Mouse (Mus musculus) embryonic facial prominence, embryonic 12.5 days (tissue): Measurements from ENCODE around the gene Rsu1. TPM values are rescaled to one million over a fixed set of nuclear protein-coding genes. Genes with fewer than 3 reads are reported as not detected.

Source experiments
- ATAC-seq: fragments of 200-750 bp; cut with Nextera tagmentation; 2 replicates; pipeline ENCODE4 v1.8.0; 2017; ENCODE audit not compliant: insufficient number of reproducible peaks, insufficient read depth, low FRiP score, low TSS enrichment
- H3K27ac ChIP-seq: fragments of 300-500 bp; sonication (generic); 2 replicates; pipeline ENCODE4 v1.5.1; 2016; ENCODE audit warnings: mild to moderate bottlenecking
- H3K27me3 ChIP-seq: fragments of 300-500 bp; sonication (generic); 2 replicates; pipeline ENCODE4 v1.6.1; 2016; ENCODE audit warnings: mild to moderate bottlenecking, moderate library complexity
- H3K36me3 ChIP-seq: fragments of 300-500 bp; sonication (generic); 2 replicates; pipeline ENCODE4 v1.6.1; 2016; ENCODE audit warnings: mild to moderate bottlenecking
- H3K4me1 ChIP-seq: fragments of 300-500 bp; sonication (generic); 2 replicates; pipeline ENCODE4 v1.6.1; 2016
- H3K4me2 ChIP-seq: fragments of 300-500 bp; sonication (generic); replicated peaks from 2 replicates; pipeline ENCODE4 v1.6.1; 2016; ENCODE audit warnings: mild to moderate bottlenecking, moderate library complexity
- H3K4me3 ChIP-seq: fragments of 300-500 bp; sonication (generic); 2 replicates; pipeline ENCODE4 v1.5.1; 2016; ENCODE audit warnings: mild to moderate bottlenecking
- H3K9ac ChIP-seq: fragments of 300-500 bp; sonication (generic); 2 replicates; pipeline ENCODE4 v1.6.1; 2016; ENCODE audit warnings: mild to moderate bottlenecking, moderate library complexity
- H3K9me3 ChIP-seq: fragments of 300-500 bp; sonication (generic); 2 replicates; pipeline ENCODE4 v1.6.1; 2016; ENCODE audit warnings: mild to moderate bottlenecking, moderate library complexity
- WGBS: fragments of 180-500 bp; shearing (Covaris S2); methylation state at CpG from one replicate; pipeline ENCODE4 v1.1.7; 2016; 5-methylcytosine and 5-hydroxymethylcytosine counted together
- polyA plus RNA-seq: library from polyadenylated mRNA; unstranded; fragments of >200 nt; fragmentation: Nextera tagmentation; extraction: Ambion mirVana; gene quantifications from 2 replicates; pipeline ENCODE4 v1.2.1, GENCODE M21; 2016

Gene Rsu1
- 108 and 119 TPM in 2 replicates for polyA plus RNA-seq

DNA sequence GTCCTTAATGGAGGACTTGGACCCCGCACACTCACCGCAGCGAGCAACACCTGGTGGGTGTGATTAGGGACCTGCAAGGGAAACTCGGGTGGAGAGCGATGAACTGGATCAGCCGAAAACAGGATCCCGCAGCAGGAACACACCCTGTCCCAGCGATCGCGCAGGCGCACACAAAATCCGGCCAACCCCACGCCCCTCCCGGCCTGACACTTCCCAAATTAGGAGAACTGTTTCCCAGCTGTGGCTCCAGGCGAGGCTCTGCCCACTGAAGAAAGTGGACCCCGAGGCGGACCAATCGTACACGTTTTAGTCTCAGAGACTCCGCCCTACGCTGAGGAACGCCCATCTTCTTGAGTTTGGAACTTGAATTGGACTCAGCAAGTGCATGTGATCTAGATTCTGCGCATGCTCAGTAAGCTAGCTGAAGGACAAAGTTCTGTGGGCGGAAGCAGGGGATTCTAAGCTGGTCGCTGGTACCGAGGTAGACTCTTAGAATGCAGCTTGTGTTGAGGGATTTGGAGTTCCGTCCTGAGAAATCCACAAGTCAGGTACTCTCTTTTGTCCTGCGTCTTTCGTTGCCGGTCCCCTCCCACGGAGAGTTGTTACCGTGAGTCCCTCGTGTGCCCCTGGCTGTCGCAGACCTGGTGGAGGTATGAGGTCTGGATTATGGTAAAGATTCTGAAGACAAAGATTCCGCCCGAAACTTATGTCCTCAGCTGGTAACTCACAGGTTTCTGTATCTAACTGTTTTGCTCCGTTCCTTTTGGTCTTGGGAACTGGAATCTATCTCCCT lies at the start of gene Rsu1:
Rsu1 (minus strand) TSS at position 251 of the 793 bp plus-strand sequence.
- under 1% methylated on average over 37 of the region's 37 CpGs for WGBS
- Histone ChIP-seq H3K9ac (peak within 1 kb of the TSS; percentile 73), H3K27ac (peak within 1 kb of the TSS; percentile 50; the same call in 1 of the 2 replicates), H3K4me1 (peaks cover 8% of the 10 kb centered on the region; the same call in 1 of the 2 replicates), H3K4me2 (peak within 1 kb of the TSS; percentile 74), H3K36me3 (no peaks in the 10 kb centered on the region), H3K27me3 (no peaks in the 10 kb centered on the region; the same call in 1 of the 2 replicates), H3K4me3 (peak within 1 kb of the TSS; percentile 57), H3K9me3 (no peaks in the 10 kb centered on the region)
- peak; percentile 99 for ATAC-seq

DNA sequence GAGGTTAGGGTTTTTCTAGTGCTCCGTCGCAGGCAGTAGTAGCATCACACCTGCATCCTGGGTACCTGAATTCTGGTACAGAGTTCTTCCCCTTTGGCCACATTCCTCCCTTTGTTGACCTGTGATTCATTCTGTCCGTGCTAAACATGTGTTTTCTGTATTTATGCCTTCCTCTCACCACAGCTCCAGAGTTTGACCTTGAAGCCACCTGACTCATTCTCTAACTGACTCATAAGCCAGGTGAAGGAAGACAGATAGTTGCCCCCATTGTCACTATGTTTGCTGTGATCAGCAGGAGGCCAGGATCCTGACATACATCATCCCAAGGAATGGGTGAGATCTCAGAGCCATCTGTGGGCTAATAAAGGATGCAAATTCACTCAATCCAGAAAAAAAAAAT lies 32.2 kb upstream of the Rsu1 start:
- no peak overlapping the region for H3K9ac ChIP-seq
- H3K9me3 ChIP-seq: no peaks in the 10 kb centered on the region
- ATAC-seq: no peak
- no peak overlapping the region for H3K4me2 ChIP-seq
- H3K4me1 ChIP-seq: no peaks in the 10 kb centered on the region
- H3K4me3 ChIP-seq: no peak overlapping the region
- H3K36me3 ChIP-seq: no peaks in the 10 kb centered on the region
- WGBS: 82% methylated on average over 3 of the region's 3 CpGs
- no peak overlapping the region for H3K27ac ChIP-seq
- no peaks in the 10 kb centered on the region for H3K27me3 ChIP-seq

DNA sequence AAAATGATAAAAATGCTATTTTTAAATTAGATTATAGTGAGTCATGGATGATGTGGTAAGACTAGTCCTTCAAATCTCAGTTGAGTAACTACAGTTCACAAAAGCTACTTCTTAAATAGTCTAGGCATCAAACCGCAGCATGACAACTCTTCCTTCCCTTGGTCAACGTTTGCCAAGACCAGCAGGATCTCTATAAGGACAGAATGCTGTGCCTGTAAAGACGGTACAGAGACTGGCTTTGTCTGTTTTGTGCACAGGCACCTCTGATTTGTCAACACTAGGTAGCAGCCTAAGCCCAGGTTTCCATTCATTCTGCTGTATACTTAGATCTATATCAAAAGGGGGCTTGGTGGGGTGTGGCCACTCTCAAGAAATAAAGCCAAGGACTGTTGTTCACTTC lies 27.8 kb upstream of the Rsu1 start:
- Histone ChIP-seq H3K4me2 (no peak overlapping the region), H3K9ac (no peak overlapping the region), H3K4me1 (no peaks in the 10 kb centered on the region), H3K4me3 (no peak overlapping the region), H3K27ac (no peak overlapping the region), H3K36me3 (no peaks in the 10 kb centered on the region), H3K27me3 (no peaks in the 10 kb centered on the region), H3K9me3 (no peaks in the 10 kb centered on the region)
- no peak for ATAC-seq
- 36% methylated on average over 3 of the region's 3 CpGs for WGBS

DNA sequence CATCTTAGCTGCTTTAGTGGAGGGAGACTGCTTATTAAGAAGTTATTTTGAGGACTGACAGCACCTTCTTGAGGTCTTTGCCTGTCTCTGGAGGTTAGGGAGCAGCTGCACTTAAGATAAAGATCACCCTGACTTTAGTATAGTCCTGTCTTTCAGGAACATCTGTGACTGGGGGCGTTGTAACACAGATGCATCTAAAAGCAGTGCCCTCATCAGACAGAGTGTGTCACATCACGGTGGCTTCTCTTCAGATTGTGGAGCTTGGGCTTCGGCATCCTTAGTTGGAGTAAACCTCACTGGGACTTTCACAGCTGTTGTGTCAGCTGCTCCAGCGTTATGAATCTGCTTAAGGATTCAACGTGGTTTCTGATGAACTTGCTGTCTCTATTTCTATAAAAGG lies 26.5 kb upstream of the Rsu1 start:
- Histone ChIP-seq H3K9ac (no peak overlapping the region), H3K4me2 (no peak overlapping the region), H3K4me1 (no peaks in the 10 kb centered on the region), H3K9me3 (no peaks in the 10 kb centered on the region), H3K27me3 (no peaks in the 10 kb centered on the region), H3K36me3 (no peaks in the 10 kb centered on the region), H3K27ac (no peak overlapping the region), H3K4me3 (no peak overlapping the region)
- ATAC-seq: no peak
- 54% methylated on average over 5 of the region's 5 CpGs for WGBS

DNA sequence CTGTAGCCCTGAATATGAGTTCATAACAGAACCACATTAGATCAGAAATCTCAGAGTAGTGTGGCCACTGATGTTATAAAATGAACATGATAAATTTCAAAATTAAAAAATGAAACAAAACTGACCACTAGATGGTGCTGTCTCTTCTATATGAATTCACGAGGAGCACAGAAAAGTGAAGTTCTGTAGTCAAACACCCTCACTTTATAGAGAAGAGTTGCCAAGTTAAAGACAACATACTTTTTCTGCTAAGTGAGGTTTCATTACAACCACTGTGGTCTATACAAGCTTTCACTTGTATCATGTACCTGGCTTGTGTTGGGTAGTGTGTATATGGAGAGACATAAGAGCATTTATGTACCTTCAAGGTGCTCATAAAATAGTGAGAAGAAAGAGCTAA lies 19.4 kb upstream of the Rsu1 start:
- no peak for ATAC-seq
- 6% methylated on average over 1 of the region's 1 CpGs for WGBS
- no peak overlapping the region for H3K9ac ChIP-seq
- H3K27me3 ChIP-seq: no peaks in the 10 kb centered on the region
- no peak overlapping the region for H3K27ac ChIP-seq
- H3K4me3 ChIP-seq: no peak overlapping the region
- no peaks in the 10 kb centered on the region for H3K36me3 ChIP-seq
- H3K4me2 ChIP-seq: no peak overlapping the region
- no peaks in the 10 kb centered on the region for H3K9me3 ChIP-seq
- H3K4me1 ChIP-seq: no peaks in the 10 kb centered on the region

DNA sequence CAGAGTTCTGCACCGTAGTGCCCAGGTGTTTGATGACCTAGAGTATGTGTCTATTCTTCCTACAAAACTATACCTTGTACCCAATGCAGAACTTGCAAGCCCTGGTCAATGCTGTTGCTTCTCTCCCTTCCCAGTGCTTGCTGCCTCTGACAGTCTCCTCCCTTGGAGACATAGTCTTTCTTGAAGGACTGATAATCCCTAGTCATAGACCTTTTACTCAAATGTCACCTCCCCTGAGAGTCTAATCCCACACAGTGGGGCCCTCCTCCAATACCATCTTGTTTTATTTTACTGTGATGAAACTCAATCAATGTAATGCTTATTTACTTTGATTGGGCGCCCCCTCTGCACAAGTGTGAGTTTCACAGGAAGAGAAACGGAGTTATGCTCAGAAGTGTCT lies 18.9 kb upstream of the Rsu1 start:
- ATAC-seq: no peak
- Histone ChIP-seq H3K4me2 (no peak overlapping the region), H3K4me3 (no peak overlapping the region), H3K27me3 (no peaks in the 10 kb centered on the region), H3K9me3 (no peaks in the 10 kb centered on the region), H3K36me3 (no peaks in the 10 kb centered on the region), H3K4me1 (no peaks in the 10 kb centered on the region), H3K9ac (no peak overlapping the region), H3K27ac (no peak overlapping the region)
- 78% methylated on average over 3 of the region's 3 CpGs for WGBS

DNA sequence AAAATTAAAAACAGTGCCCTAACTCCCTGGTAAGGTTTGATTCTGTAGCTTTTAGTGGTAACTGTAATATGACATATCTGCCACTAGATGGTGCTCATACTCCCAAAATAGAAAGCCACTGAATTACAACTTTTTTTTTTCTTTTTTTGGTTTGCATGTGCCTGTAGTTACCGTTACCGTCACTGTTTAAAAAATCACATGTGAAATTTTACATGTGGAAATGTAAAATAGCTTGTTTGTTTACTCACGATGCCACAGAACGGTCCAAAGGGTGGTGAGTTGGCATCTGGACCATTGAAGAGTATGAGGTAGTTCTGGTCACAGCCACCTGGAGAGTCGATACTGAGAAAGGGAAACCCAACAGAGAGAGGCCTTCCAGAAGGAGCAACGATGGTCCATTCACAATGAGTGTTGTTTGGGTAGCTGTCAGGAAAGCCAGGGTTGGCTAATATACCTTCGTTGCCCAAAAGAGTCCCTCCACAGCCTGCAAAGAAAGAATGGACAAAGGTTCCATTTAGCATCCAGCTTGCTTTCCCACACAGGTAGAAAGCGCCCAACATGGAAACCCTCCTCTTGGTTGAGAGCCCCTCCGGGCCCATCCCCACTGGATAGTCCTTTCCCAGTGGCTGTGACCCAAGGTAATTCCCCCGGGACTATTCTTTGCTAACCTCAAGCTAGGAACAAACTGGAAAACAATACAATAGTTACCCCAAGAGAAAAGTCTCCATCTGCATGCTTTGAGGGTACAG lies 7.1 kb upstream of the Rsu1 start:
- Histone ChIP-seq H3K9me3 (no peaks in the 10 kb centered on the region), H3K4me3 (no peak overlapping the region), H3K4me1 (no peaks in the 10 kb centered on the region), H3K27me3 (no peaks in the 10 kb centered on the region; the same call in 1 of the 2 replicates), H3K36me3 (no peaks in the 10 kb centered on the region), H3K4me2 (no peak overlapping the region), H3K27ac (no peak overlapping the region), H3K9ac (no peak overlapping the region)
- ATAC-seq: no peak
- 58% methylated on average over 10 of the region's 10 CpGs for WGBS

DNA sequence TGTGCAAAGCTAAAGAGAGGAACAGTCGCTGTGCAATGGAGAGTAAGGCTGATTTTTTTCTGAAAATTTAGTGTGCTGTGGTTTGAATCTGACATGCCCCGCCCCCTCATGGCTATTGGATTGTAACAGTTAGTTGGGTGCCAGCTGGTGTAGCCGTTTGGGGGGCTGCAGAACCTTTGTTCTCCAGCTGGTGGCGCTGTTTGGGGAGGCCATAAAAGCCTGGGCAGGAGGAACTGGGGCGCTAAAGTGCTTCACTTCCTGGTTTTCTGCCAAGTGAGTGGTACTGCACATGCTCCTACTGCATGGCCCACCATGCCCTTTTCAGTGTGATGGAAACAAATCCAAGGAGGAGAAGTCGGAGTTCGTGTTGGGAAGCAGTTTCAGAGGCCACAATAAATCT lies 4.7 kb upstream of the Rsu1 start:
- Histone ChIP-seq H3K36me3 (no peaks in the 10 kb centered on the region), H3K4me3 (no peak overlapping the region), H3K4me2 (no peak overlapping the region), H3K27me3 (no peaks in the 10 kb centered on the region; the same call in 1 of the 2 replicates), H3K9ac (no peak overlapping the region), H3K4me1 (peaks cover under 1% of the 10 kb centered on the region; the same call in 1 of the 2 replicates), H3K9me3 (no peaks in the 10 kb centered on the region), H3K27ac (no peak overlapping the region)
- no peak for ATAC-seq
- WGBS: 56% methylated on average over 7 of the region's 7 CpGs

DNA sequence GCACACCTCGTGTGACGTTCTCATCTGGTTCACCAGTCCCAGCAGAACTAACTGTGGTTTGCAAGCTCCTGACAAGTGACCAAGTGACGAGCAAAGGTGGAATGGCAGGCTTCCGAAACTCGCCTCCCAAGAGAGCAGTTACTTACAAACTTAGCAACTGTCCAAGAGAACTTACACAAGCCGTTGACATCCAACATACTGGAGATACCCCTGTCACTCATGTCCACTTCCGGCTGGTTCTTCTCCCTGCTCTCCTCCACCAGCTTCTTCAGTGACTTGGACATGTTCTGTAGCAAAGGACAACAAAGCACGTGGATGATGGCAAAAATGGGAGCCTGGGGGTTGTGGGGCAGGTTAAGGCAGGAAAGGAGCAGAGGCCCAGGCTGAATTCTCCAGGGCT lies 479 bp downstream of the Rsu1 start:
- peak overlapping the region; percentile 50; the same call in 1 of the 2 replicates for H3K27ac ChIP-seq
- 0 out of 2 replicates have a peak, but pooled peaks have one; percentile 9 for ATAC-seq
- H3K9ac ChIP-seq: peak overlapping the region; percentile 73
- 50% methylated on average over 8 of the region's 8 CpGs for WGBS
- no peaks in the 10 kb centered on the region; the same call in 1 of the 2 replicates for H3K27me3 ChIP-seq
- H3K4me1 ChIP-seq: peaks cover 8% of the 10 kb centered on the region; the same call in 1 of the 2 replicates
- no peaks in the 10 kb centered on the region for H3K36me3 ChIP-seq
- peak overlapping the region; percentile 74 for H3K4me2 ChIP-seq
- no peaks in the 10 kb centered on the region for H3K9me3 ChIP-seq
- H3K4me3 ChIP-seq: peak overlapping the region; percentile 57

DNA sequence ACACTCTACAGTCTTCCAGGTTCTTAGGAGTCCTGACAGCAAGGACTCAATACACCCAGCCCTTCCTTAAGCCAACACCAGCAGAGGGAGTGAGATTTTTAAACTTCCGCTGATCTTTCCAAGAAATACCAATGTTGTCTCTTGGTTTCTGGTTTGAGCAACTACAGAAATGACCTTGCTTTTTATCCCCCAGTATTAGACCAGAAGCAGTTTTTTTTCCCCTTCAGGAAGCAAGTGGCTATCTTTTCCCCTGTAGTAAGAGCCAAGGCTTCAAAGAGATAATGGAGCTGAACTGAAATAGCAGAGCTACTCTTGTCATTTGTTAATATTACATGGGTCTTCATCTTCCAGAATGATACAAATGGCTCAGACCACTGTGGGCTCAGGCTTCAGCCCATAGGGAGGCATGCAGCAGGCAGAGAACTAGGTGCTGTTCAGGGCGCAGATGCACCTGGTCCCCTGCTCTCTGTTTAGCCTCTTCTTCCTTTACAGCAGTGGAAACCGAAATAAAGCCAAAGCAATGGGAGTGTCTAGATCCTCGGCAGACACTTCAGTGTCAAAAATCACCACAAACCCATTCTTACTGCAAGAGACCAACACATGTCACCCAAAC lies 2.4 kb downstream of the Rsu1 start:
- H3K4me1 ChIP-seq: peaks cover 8% of the 10 kb centered on the region; the same call in 1 of the 2 replicates
- H3K36me3 ChIP-seq: no peaks in the 10 kb centered on the region
- H3K27me3 ChIP-seq: no peaks in the 10 kb centered on the region
- no peak overlapping the region for H3K9ac ChIP-seq
- 93% methylated on average over 4 of the region's 4 CpGs for whole genome bisulfite sequencing
- no peak for ATAC-seq
- no peaks in the 10 kb centered on the region for H3K9me3 ChIP-seq
- H3K27ac ChIP-seq: no peak overlapping the region
- no peak overlapping the region for H3K4me2 ChIP-seq
- no peak overlapping the region for H3K4me3 ChIP-seq

DNA sequence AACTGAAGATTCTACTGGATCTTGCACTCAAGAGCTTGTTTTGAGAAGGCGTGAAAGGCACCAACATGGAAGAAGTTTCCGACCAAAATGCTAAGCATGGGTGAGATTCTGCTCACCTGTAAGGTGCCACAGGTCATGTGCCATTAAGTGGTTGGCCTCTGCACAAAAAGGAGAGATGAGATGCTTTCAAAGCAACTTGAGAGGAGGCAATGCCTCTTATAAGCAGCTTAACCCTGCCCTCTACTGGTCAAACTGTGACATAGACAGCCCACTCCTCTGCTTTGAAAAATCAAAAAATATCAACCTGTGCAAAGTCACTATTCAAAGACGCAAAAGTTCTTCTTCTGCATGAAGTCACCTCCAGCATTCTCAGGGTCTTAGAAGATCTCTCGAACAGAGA lies 6.3 kb downstream of the Rsu1 start:
- 49% methylated on average over 4 of the region's 4 CpGs for WGBS
- H3K9me3 ChIP-seq: no peaks in the 10 kb centered on the region
- H3K4me2 ChIP-seq: no peak overlapping the region
- ATAC-seq: no peak
- H3K27ac ChIP-seq: no peak overlapping the region
- no peak overlapping the region for H3K9ac ChIP-seq
- no peaks in the 10 kb centered on the region for H3K27me3 ChIP-seq
- H3K4me3 ChIP-seq: no peak overlapping the region
- H3K36me3 ChIP-seq: no peaks in the 10 kb centered on the region
- no peaks in the 10 kb centered on the region for H3K4me1 ChIP-seq
